Mouse (Mus musculus): ENCODE measurements around the gene Fmnl1. TPM values are rescaled to one million over a fixed set of nuclear protein-coding genes. Genes with fewer than 3 reads are reported as not detected.

Gene Fmnl1
- polyA plus RNA-seq, 1 experiment from 2014 or later, result 0.70 TPM

DNA sequence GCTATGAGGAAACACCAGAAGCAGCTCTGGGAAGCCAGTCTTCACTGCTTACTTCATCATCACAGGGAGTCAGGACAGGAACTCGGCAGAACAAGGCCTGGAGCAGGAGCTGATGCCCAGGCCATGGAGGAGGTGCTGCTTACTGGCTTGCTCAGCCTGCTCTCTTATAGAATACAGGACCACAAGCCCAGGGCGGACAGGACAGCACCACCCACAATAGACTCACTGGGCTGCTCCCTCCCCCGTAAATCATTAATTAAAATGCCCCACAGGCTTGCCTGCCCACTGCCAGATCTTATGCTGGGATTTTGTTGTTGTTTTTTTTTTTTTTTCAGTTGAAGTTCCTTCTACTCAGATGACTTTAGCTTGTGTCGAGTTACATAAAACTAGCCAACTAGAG lies 23.1 kb upstream of the Fmnl1 start:
- H3K4me3 ChIP-seq (ENCODE audit: low read depth, low read length), result no peak overlapping the region
- no peak for DNase-seq (ENCODE audit: low spot score)
- no peak for ATAC-seq (replicated peaks; ENCODE audit: insufficient number of reproducible peaks, low FRiP score, low TSS enrichment, low read depth)
- H3K27me3 ChIP-seq (ENCODE audit: control insufficient read depth, insufficient read depth, low read length), result no peaks in the 10 kb centered on the region
- H3K4me1 ChIP-seq (ENCODE audit: control insufficient read depth, insufficient read depth, low read length), result peaks cover 1% of the 10 kb centered on the region; the same call in 1 of the 2 replicates
- no peaks in the 10 kb centered on the region for H3K36me3 ChIP-seq (replicated peaks; ENCODE audit: control insufficient read depth, insufficient read depth, low read depth, low read length)
- H3K4me2 ChIP-seq (ENCODE audit: low read depth, low read length), result no peak overlapping the region
- no peak overlapping the region for H3K27ac ChIP-seq (replicated peaks; ENCODE audit: low read depth, low read length)
- WGBS, result 60% methylated on average over 4 of the region's 4 CpGs
- H3K9ac ChIP-seq (replicated peaks; ENCODE audit: low read length), result no peak overlapping the region
- H3K9me3 ChIP-seq (replicated peaks; ENCODE audit: control insufficient read depth, low read length), result no peaks in the 10 kb centered on the region

DNA sequence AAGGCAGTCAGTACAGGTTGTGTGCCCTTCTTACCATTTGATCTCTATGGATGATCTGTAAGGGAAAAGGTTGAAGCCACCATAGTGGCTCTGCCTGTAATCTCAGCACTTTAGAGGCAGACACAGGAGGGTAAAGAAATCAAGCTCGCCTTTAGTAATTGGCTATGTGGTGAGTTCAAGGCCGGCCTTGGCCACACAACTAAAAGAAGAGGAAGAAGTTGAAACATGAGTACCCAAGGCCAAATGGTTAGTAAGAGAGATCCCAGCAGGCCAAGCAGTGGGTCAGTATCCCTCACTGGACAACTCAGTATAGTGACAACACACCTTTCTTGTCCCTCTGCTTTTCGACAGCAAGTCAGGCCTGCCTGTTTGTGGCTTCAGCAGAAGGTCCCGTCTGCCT lies 21.1 kb upstream of the Fmnl1 start:
- no peaks in the 10 kb centered on the region for H3K4me1 ChIP-seq (ENCODE audit: control insufficient read depth, insufficient read depth, low read length)
- no peak for ATAC-seq (replicated peaks; ENCODE audit: insufficient number of reproducible peaks, low FRiP score, low TSS enrichment, low read depth)
- no peaks in the 10 kb centered on the region for H3K36me3 ChIP-seq (replicated peaks; ENCODE audit: control insufficient read depth, insufficient read depth, low read depth, low read length)
- 90% methylated on average over 4 of the region's 4 CpGs for WGBS
- no peak overlapping the region for H3K27ac ChIP-seq (replicated peaks; ENCODE audit: low read depth, low read length)
- H3K4me3 ChIP-seq (ENCODE audit: low read depth, low read length), result no peak overlapping the region
- H3K9ac ChIP-seq (replicated peaks; ENCODE audit: low read length), result no peak overlapping the region
- no peak overlapping the region for H3K4me2 ChIP-seq (ENCODE audit: low read depth, low read length)
- DNase-seq (ENCODE audit: low spot score), result no peak
- no peaks in the 10 kb centered on the region for H3K27me3 ChIP-seq (ENCODE audit: control insufficient read depth, insufficient read depth, low read length)
- H3K9me3 ChIP-seq (replicated peaks; ENCODE audit: control insufficient read depth, low read length), result no peaks in the 10 kb centered on the region

GRCm38 (mm10) chr11:103158621-103159478 lies 12.1 kb upstream of the Fmnl1 start:
- H3K9me3 ChIP-seq (replicated peaks; ENCODE audit: control insufficient read depth, low read length), result no peaks in the 10 kb centered on the region
- H3K36me3 ChIP-seq (replicated peaks; ENCODE audit: control insufficient read depth, insufficient read depth, low read depth, low read length), result no peaks in the 10 kb centered on the region
- peak overlapping the region; percentile 49 for H3K4me2 ChIP-seq (ENCODE audit: low read depth, low read length)
- H3K27me3 ChIP-seq (ENCODE audit: control insufficient read depth, insufficient read depth, low read length), result no peaks in the 10 kb centered on the region
- no peak overlapping the region for H3K27ac ChIP-seq (replicated peaks; ENCODE audit: low read depth, low read length)
- H3K4me1 ChIP-seq (ENCODE audit: control insufficient read depth, insufficient read depth, low read length), result no peaks in the 10 kb centered on the region
- peak; percentile 89 for ATAC-seq (replicated peaks; ENCODE audit: insufficient number of reproducible peaks, low FRiP score, low TSS enrichment, low read depth)
- peak overlapping the region; percentile 8; the same call in 1 of the 2 replicates for H3K4me3 ChIP-seq (ENCODE audit: low read depth, low read length)
- peak; percentile 91 for DNase-seq (ENCODE audit: low spot score)
- under 1% methylated on average over 25 of the region's 25 CpGs for WGBS
- peak overlapping the region; percentile 3; the same call in 1 of the 2 replicates for H3K9ac ChIP-seq (replicated peaks; ENCODE audit: low read length)

- H3K36me3 ChIP-seq (replicated peaks; ENCODE audit: control insufficient read depth, insufficient read depth, low read depth, low read length), result no peaks in the 10 kb centered on the region
- H3K27ac ChIP-seq (replicated peaks; ENCODE audit: low read depth, low read length), result no peak overlapping the region
- no peak overlapping the region for H3K9ac ChIP-seq (replicated peaks; ENCODE audit: low read length)
- no peaks in the 10 kb centered on the region for H3K4me1 ChIP-seq (ENCODE audit: control insufficient read depth, insufficient read depth, low read length)
- no peaks in the 10 kb centered on the region for H3K27me3 ChIP-seq (ENCODE audit: control insufficient read depth, insufficient read depth, low read length)
- no peak overlapping the region for H3K4me2 ChIP-seq (ENCODE audit: low read depth, low read length)
- 90% methylated on average over 11 of the region's 11 CpGs for WGBS
- H3K4me3 ChIP-seq (ENCODE audit: low read depth, low read length), result no peak overlapping the region
- DNase-seq (ENCODE audit: low spot score) (no peak), ATAC-seq (replicated peaks; ENCODE audit: insufficient number of reproducible peaks, low FRiP score, low TSS enrichment, low read depth) (no peak)
- H3K9me3 ChIP-seq (replicated peaks; ENCODE audit: control insufficient read depth, low read length), result no peaks in the 10 kb centered on the region
Observed at GRCm38 (mm10) chr11:103160738-103161137, 10.2 kb upstream of the Fmnl1 start.

GRCm38 (mm10) chr11:103161449-103161848 lies 9.5 kb upstream of the Fmnl1 start:
- Histone ChIP-seq H3K4me3 (ENCODE audit: low read depth, low read length) (no peak overlapping the region), H3K4me1 (ENCODE audit: control insufficient read depth, insufficient read depth, low read length) (no peaks in the 10 kb centered on the region), H3K9me3 (replicated peaks; ENCODE audit: control insufficient read depth, low read length) (no peaks in the 10 kb centered on the region), H3K27me3 (ENCODE audit: control insufficient read depth, insufficient read depth, low read length) (no peaks in the 10 kb centered on the region), H3K9ac (replicated peaks; ENCODE audit: low read length) (no peak overlapping the region), H3K27ac (replicated peaks; ENCODE audit: low read depth, low read length) (no peak overlapping the region), H3K4me2 (ENCODE audit: low read depth, low read length) (no peak overlapping the region), H3K36me3 (replicated peaks; ENCODE audit: control insufficient read depth, insufficient read depth, low read depth, low read length) (no peaks in the 10 kb centered on the region)
- ATAC-seq (replicated peaks; ENCODE audit: insufficient number of reproducible peaks, low FRiP score, low TSS enrichment, low read depth), result no peak
- DNase-seq (ENCODE audit: low spot score), result no peak
- WGBS, result 80% methylated on average over 7 of the region's 7 CpGs

- Histone ChIP-seq H3K4me1 (ENCODE audit: control insufficient read depth, insufficient read depth, low read length) (no peaks in the 10 kb centered on the region), H3K4me3 (ENCODE audit: low read depth, low read length) (no peak overlapping the region), H3K9me3 (replicated peaks; ENCODE audit: control insufficient read depth, low read length) (no peaks in the 10 kb centered on the region), H3K4me2 (ENCODE audit: low read depth, low read length) (no peak overlapping the region), H3K27ac (replicated peaks; ENCODE audit: low read depth, low read length) (no peak overlapping the region), H3K9ac (replicated peaks; ENCODE audit: low read length) (no peak overlapping the region), H3K36me3 (replicated peaks; ENCODE audit: control insufficient read depth, insufficient read depth, low read depth, low read length) (no peaks in the 10 kb centered on the region), H3K27me3 (ENCODE audit: control insufficient read depth, insufficient read depth, low read length) (no peaks in the 10 kb centered on the region)
- DNase-seq (ENCODE audit: low spot score) (peak; percentile 23), ATAC-seq (replicated peaks; ENCODE audit: insufficient number of reproducible peaks, low FRiP score, low TSS enrichment, low read depth) (no peak)
- 82% methylated on average over 5 of the region's 5 CpGs for WGBS
Observed at GRCm38 (mm10) chr11:103162132-103162531, 8.8 kb upstream of the Fmnl1 start.

GRCm38 (mm10) chr11:103164391-103164790 lies 6.5 kb upstream of the Fmnl1 start:
- H3K27ac ChIP-seq (replicated peaks; ENCODE audit: low read depth, low read length), result no peak overlapping the region
- no peak overlapping the region for H3K9ac ChIP-seq (replicated peaks; ENCODE audit: low read length)
- no peaks in the 10 kb centered on the region for H3K9me3 ChIP-seq (replicated peaks; ENCODE audit: control insufficient read depth, low read length)
- WGBS, result 25% methylated on average over 10 of the region's 10 CpGs
- no peaks in the 10 kb centered on the region for H3K36me3 ChIP-seq (replicated peaks; ENCODE audit: control insufficient read depth, insufficient read depth, low read depth, low read length)
- H3K27me3 ChIP-seq (ENCODE audit: control insufficient read depth, insufficient read depth, low read length), result peaks cover 4% of the 10 kb centered on the region
- ATAC-seq (replicated peaks; ENCODE audit: insufficient number of reproducible peaks, low FRiP score, low TSS enrichment, low read depth), result no peak
- no peak for DNase-seq (ENCODE audit: low spot score)
- no peak overlapping the region for H3K4me2 ChIP-seq (ENCODE audit: low read depth, low read length)
- H3K4me1 ChIP-seq (ENCODE audit: control insufficient read depth, insufficient read depth, low read length), result no peaks in the 10 kb centered on the region
- no peak overlapping the region for H3K4me3 ChIP-seq (ENCODE audit: low read depth, low read length)

- no peak overlapping the region for H3K9ac ChIP-seq (replicated peaks; ENCODE audit: low read length)
- no peaks in the 10 kb centered on the region for H3K9me3 ChIP-seq (replicated peaks; ENCODE audit: control insufficient read depth, low read length)
- H3K27ac ChIP-seq (replicated peaks; ENCODE audit: low read depth, low read length), result no peak overlapping the region
- H3K4me3 ChIP-seq (ENCODE audit: low read depth, low read length), result no peak overlapping the region
- WGBS, result 28% methylated on average over 9 of the region's 9 CpGs
- ATAC-seq (replicated peaks; ENCODE audit: insufficient number of reproducible peaks, low FRiP score, low TSS enrichment, low read depth), result no peak
- no peaks in the 10 kb centered on the region for H3K36me3 ChIP-seq (replicated peaks; ENCODE audit: control insufficient read depth, insufficient read depth, low read depth, low read length)
- H3K4me2 ChIP-seq (ENCODE audit: low read depth, low read length), result no peak overlapping the region
- DNase-seq (ENCODE audit: low spot score), result peak; percentile 65
- peaks cover 4% of the 10 kb centered on the region; the same call in 1 of the 2 replicates for H3K4me1 ChIP-seq (ENCODE audit: control insufficient read depth, insufficient read depth, low read length)
- peaks cover 38% of the 10 kb centered on the region for H3K27me3 ChIP-seq (ENCODE audit: control insufficient read depth, insufficient read depth, low read length)
Observed at GRCm38 (mm10) chr11:103168690-103169390, 2.1 kb upstream of the Fmnl1 start.

All from embryonic facial prominence, embryonic 11.5 days (tissue).